Mouse (Mus musculus) thymus, postnatal 10 days (tissue): Measurements from ENCODE around the gene Faap20.

Source experiments
- DNase-seq, 2 experiments: peaks; one replicate each; pipeline ENCODE4 v3.0.0; 2021; ENCODE audit warnings: low spot score in 2 of 2

The Faap20 gene

GRCm38 (mm10) chr4:155249648-155250351, at the start of gene Faap20:
Faap20 (plus strand) TSS chr4:155249802.
- peak; percentile 82 to 84 for DNase-seq

GRCm38 (mm10) chr4:155200861-155201390, 48.7 kb upstream of the Faap20 start:
- DNase-seq, result peak; percentile 38 to 48

GRCm38 (mm10) chr4:155201764-155202163, 47.8 kb upstream of the Faap20 start:
- no peak for DNase-seq

GRCm38 (mm10) chr4:155205919-155206318, 43.7 kb upstream of the Faap20 start:
- DNase-seq, result no peak

GRCm38 (mm10) chr4:155206498-155206897, 43.1 kb upstream of the Faap20 start:
- no peak for DNase-seq

GRCm38 (mm10) chr4:155207841-155208240, 41.8 kb upstream of the Faap20 start:
- no peak for DNase-seq

GRCm38 (mm10) chr4:155208613-155209012, 41.0 kb upstream of the Faap20 start:
- no peak for DNase-seq

GRCm38 (mm10) chr4:155209079-155209478, 40.5 kb upstream of the Faap20 start:
- DNase-seq, result no peak

- no peak for DNase-seq
Observed at GRCm38 (mm10) chr4:155209494-155209893, 40.1 kb upstream of the Faap20 start.

GRCm38 (mm10) chr4:155213052-155213751, 36.4 kb upstream of the Faap20 start:
- no peak for DNase-seq

- DNase-seq, result no peak
Observed at GRCm38 (mm10) chr4:155213752-155214054, 35.9 kb upstream of the Faap20 start.

GRCm38 (mm10) chr4:155214188-155214587, 35.4 kb upstream of the Faap20 start:
- no peak for DNase-seq

- no peak for DNase-seq
Observed at GRCm38 (mm10) chr4:155214793-155215192, 34.8 kb upstream of the Faap20 start.

GRCm38 (mm10) chr4:155215203-155215602, 34.4 kb upstream of the Faap20 start:
- no peak for DNase-seq

GRCm38 (mm10) chr4:155215773-155216630, 33.6 kb upstream of the Faap20 start:
- DNase-seq, result no peak

- peak; percentile 34 to 41 for DNase-seq
Observed at GRCm38 (mm10) chr4:155217241-155218103, 32.1 kb upstream of the Faap20 start.

GRCm38 (mm10) chr4:155218104-155218732, 31.4 kb upstream of the Faap20 start:
- no peak for DNase-seq

- DNase-seq, result no peak
Observed at GRCm38 (mm10) chr4:155219271-155220212, 30.1 kb upstream of the Faap20 start.

GRCm38 (mm10) chr4:155220213-155221100, 29.1 kb upstream of the Faap20 start:
- DNase-seq, result no peak
